Mouse (Mus musculus) small intestine, adult 2 months (tissue): Measurements from ENCODE around the gene Il34.

Source experiments
- CTCF ChIP-seq: fragments of 200-500 bp; IDR thresholded peaks from 2 replicates; pipeline ENCODE4 v1.5.1; 2012; ENCODE audit warnings: low read depth, mild to moderate bottlenecking, control low read depth, inconsistent platforms, low read length, moderate library complexity, mixed read lengths; ENCODE audit not compliant: insufficient replicate concordance, insufficient read length; ENCODE audit errors: extremely low read depth
- POLR2A ChIP-seq: fragments of 200-500 bp; IDR thresholded peaks from 2 replicates; pipeline ENCODE4 v1.6.1; 2012; ENCODE audit warnings: low read depth, mild to moderate bottlenecking, control low read depth, inconsistent platforms, low read length, moderate library complexity

GRCm38 (mm10) chr8:110733036-110733435 is 72.7 kb downstream of the Il34 start:
- TF ChIP-seq CTCF (no peak), POLR2A (no peak)
